Mouse (Mus musculus) gastrocnemius, adult 2 months (tissue): ENCODE measurements around the gene Poglut1. TPM values are rescaled to one million over a fixed set of nuclear protein-coding genes. Genes with fewer than 3 reads are reported as not detected.
A peak's percentile ranks its signal among the peaks of the same experiment; 100 is the strongest.

ENCODE experiments used
- DNase-seq: peaks from one replicate; pipeline ENCODE4 v3.0.0; 2022
- H3K27ac ChIP-seq: fragments of 200-600 bp; 2 replicates; pipeline ENCODE4 v1.8.1; 2022; ENCODE audit warnings: mild to moderate bottlenecking
- H3K4me3 ChIP-seq: fragments of 200-600 bp; 2 replicates; pipeline ENCODE4 v1.8.1; 2022; ENCODE audit warnings: mild to moderate bottlenecking, moderate library complexity
- CTCF ChIP-seq: fragments of 200-600 bp; IDR thresholded peaks from 2 replicates; pipeline ENCODE4 v1.8.1; 2022; ENCODE audit warnings: antibody characterized with exemption, mild to moderate bottlenecking, moderate library complexity
- intact Hi-C: fragments of 180-260 bp; cut with DNase I; formaldehyde crosslinking; loops from one replicate; pipeline ENCODE4 v1.15.1; 2025
- long read RNA-seq, 2 experiments: library from polyadenylated mRNA; stranded (forward); transcript quantifications; one replicate each; pipeline ENCODE4 v2.0.0; 2021
- total RNA-seq, 2 experiments: library from RNA; stranded (reverse); gene quantifications; 2 replicates each; pipeline ENCODE4 v1.2.3; 2021

The Poglut1 gene
- total RNA-seq = 1 to 10 TPM; 8.5 TPM
- long read RNA-seq, experiment 1, transcript Poglut1-201 (11 exons, 2,758 nt) = major isoform, 23 of 28 reads
- long read RNA-seq, experiment 1, partial matches to known transcripts = 0 of 28 reads
- long read RNA-seq, experiment 1, other reads (novel, unspliced or antisense) = 3 of 28 reads
- long read RNA-seq, experiment 2, transcript Poglut1-201 (11 exons, 2,758 nt) = major isoform, 13 of 24 reads
- long read RNA-seq, experiment 2, transcript Poglut1-205 (11 exons, 2,922 nt) = minor isoform, 6 of 24 reads
- long read RNA-seq, experiment 2, partial matches to known transcripts = 3 of 24 reads
- long read RNA-seq, experiment 2, other reads (novel, unspliced or antisense) = 2 of 24 reads

DNA sequence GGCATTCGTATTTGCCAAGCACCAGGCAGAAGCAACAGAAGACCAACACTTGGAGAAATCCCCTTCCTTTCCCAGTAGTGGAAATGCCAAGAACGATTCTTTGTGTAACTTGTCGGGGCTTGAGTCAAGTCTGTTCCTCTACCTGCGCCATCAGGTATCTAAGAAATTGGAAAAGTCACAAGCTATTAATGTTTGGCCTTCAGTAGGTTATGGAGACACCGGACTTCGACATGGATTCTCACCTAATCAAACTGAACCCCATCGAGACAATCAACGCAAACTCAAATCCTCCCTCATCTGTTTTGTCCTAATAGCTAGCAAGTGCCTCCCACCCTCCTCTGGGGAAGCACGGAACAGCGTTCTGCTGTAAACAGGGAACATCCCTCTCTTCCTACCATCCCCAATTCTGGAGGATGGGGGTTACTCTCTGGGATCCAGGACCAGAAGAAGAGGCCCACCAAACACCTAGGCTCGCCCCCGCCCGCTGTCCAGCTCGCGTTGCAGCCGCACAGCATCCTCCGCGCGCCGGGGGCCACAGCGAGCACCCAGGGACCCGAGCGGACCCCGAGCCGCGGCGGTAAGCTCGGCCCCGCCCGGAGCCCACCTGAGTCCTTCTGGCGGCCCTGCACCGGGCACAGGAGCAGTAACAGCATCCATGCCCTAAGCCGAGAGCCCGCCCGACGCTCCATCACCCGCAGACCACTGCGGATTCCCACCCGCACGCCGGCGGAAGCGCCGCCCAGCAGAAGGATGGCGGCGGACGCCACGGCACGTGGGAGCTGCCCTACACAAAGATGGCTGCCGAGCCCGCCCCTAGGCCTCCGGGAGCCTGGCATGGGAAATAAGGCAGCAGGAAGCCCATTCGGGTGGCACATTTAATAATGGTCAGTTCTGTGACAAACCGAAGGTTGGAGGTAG is at the start of gene Poglut1:
TSS of gene Poglut1 (minus strand) at position 780 of the 918 bp plus-strand sequence.
- intact Hi-C loops = no loop called here
- peak within 1 kb of the TSS; percentile 83 for H3K27ac ChIP-seq

DNA sequence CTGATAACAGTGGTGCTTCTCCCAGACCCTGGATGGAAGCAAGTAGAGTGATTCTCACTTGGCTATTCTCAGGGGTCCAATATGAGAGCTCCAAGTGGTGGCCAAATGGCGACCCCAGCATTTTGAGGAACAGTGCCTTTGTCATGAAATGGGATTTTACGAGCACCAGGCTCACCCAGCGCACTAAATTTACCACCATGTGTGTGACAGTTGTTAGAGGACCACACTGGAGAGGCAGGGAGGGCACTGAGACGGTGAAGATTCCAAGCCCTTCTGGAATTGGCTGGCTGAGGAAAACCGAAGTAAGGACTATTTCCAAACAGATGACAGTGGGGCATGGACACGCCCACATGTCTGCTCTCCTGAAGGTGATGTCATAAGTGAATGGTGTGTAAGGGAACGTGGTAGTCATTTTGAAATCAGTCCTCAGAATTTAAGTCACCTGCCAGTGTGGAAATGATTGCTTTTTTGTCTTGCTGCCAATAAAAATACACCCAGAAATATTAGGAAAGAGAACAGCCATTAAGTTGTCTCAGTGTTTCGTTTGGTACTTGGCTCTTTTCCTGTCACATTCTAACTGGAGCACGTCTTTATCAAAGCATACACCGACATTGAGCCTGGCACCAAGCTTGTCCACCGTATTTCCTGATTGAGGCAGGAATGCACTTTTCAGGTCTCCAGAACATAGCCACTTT is 49.1 kb upstream of the Poglut1 start:
- no peak overlapping the region for H3K4me3 ChIP-seq
- no peak overlapping the region for H3K27ac ChIP-seq
- no peak for TF ChIP-seq CTCF
- intact Hi-C loops = no loop called here
- DNase-seq = no peak

More for the DNA sequence above, at the start of gene Poglut1:
- no peak for TF ChIP-seq CTCF
- DNase-seq = peak; percentile 85
- H3K4me3 ChIP-seq = peak within 1 kb of the TSS; percentile 99

DNA sequence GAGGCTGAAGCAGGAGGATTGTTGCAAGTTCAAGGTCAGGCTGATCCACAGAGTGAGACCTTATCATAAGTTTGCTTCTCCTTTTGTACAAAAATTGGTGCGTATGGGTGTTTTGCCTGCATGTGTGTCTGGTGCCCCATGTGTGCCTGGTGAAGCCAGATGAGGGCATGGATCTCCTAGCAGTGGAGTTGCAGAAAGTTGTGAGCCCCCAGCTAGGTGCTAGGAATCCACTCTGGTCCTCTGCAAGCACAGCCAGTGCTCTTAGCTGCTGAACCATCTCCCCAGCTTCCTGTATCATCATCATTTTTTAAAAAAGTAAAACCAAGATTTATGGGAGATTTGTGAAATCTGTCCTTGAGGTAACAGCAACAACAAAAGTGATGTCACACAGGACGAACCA is 46.6 kb upstream of the Poglut1 start:
- no peak overlapping the region for H3K27ac ChIP-seq
- no peak overlapping the region for H3K4me3 ChIP-seq
- intact Hi-C loops = no loop called here
- TF ChIP-seq CTCF = no peak
- DNase-seq = no peak

DNA sequence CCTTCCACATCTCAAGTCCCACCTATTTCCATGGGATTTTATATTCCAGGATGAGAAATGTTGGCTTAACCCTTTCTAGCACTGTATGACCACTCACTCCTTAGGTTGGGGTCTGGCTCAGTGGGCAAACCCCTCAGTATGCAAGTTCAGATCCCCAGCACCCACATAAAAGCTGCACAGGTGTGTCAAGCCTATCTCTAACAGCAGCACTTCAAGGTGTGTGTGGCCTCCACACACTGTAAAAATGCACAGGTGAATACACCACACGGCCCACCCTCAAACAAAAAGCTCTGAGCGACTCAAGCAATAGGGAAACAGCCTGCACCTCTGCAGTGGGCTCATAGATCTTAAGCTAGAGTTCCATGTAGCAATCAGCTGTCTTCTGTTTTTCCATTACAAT is 46.0 kb upstream of the Poglut1 start:
- intact Hi-C loops = no loop called here
- no peak for DNase-seq
- TF ChIP-seq CTCF = no peak
- Histone ChIP-seq H3K4me3 (no peak overlapping the region), H3K27ac (no peak overlapping the region)

DNA sequence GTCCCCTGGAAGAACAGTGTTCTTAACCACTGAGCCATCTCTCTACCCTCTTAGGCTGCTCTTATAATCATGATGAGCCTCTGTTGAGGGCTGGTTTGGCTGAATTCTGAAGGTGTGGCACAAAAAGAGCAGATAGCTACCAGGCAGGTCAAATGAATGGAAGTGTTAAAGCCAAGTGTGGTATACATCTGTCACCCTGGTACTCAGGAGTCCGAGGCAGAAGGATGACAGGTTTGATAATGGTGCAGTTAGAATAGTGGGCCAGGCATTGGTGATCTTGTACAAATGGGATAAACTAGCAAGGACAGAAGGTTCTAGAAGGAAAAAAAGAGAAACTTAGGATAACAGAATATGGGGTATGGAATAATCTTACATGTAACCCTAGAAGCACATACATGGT is 44.4 kb upstream of the Poglut1 start:
- no peak for DNase-seq
- intact Hi-C loops = no loop called here
- no peak for TF ChIP-seq CTCF
- no peak overlapping the region for H3K4me3 ChIP-seq
- H3K27ac ChIP-seq = no peak overlapping the region

DNA sequence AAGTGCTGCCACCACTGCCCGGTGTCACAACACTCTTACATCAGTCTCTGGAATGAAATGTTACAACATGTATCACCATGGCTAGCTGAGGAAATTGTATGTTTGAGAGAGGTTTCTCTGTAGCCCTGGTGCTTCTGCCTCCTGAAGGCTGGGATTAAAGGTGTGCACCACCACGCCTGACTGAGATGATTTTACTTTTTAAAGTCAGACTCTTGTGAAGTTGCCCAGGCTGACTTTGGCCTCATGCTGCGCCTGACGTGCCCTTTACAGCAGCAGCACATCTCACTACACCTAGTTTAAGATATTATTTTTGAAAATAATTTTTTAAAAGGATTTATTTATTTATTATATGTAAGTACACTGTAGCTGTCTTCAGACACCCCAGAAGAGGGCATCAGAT is 42.9 kb upstream of the Poglut1 start:
- Histone ChIP-seq H3K27ac (peak overlapping the region; percentile 78), H3K4me3 (no peak overlapping the region)
- TF ChIP-seq CTCF = no peak
- no peak for DNase-seq
- intact Hi-C loops = no loop called here

DNA sequence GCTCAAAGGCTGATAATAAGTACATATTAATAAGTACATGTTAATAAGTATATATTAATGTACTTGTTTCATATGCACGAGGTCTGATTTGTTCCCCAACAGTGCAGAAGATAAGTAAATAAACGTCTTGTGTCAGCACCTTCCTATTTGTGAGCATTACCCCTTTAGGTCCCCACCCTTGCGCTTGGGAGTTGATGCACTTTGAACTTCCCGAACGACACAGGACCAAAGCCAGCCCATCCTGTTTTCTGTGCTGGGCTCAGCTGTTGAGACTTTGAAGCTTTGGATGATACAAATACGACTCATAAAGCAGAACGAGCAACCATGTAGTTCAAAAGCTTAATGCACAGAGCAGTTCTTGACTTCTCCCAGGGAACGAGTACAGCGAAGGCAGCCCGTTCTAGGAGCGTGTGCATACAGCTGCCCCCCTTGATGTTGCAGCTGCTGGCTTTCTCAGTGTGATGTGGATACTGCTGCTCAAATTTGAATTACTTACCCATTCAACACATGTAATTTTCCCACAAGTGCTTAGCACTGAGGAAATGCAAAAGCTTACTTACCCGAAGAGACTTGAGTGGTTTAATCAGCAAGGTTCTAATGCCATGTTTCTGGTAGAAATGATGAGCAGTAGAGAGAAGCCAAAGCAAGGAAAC is 42.1 kb upstream of the Poglut1 start:
- intact Hi-C loops = no loop called here
- no peak overlapping the region; the same call in 1 of the 2 replicates for H3K4me3 ChIP-seq
- peak overlapping the region; percentile 78 for H3K27ac ChIP-seq
- DNase-seq = no peak
- TF ChIP-seq CTCF = no peak

DNA sequence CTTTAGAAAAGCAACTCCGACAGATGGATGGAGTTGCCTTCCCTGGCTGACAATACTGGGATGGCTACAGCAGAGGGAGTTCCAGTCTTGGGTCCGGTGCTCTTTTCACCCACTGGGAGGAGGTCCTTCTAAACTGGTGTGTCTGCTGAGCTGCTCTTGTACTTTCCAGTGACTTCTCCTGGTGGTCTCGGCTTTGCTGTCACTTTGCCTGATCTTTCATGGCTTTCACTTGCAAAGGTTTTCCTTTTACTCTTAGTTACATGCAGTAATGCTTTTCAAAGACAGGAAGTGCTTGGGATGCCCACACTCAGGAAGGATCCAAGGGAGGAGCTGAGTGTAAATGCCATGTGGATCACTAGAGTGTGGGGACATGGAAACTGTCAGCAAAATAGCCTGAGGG is 41.4 kb upstream of the Poglut1 start:
- intact Hi-C loops = no loop called here
- Histone ChIP-seq H3K4me3 (no peak overlapping the region; the same call in 1 of the 2 replicates), H3K27ac (peak overlapping the region; percentile 78)
- DNase-seq = no peak
- TF ChIP-seq CTCF = peak; percentile 4; the same call in 1 of the 2 replicates

DNA sequence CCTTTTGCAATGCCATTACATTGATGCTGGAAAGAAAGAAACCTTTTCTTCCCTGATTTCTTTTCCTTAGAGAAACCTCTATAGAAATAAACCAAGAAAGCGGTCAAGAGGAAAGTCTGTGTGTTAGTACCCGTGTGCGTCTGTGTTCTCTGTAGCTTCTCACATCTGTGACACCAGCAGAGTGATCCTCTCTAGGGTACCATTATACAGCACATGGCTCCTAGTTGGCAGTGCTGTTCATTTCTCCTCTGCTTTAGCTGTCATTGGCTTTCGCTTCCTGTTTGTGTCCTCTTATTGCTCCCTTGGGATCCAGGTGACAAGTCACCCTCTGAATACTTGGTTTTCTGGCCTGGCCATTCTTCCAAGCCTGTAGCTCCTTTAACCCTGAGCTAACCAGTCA is 37.5 kb upstream of the Poglut1 start:
- DNase-seq = no peak
- intact Hi-C loops = no loop called here
- TF ChIP-seq CTCF = no peak
- Histone ChIP-seq H3K4me3 (no peak overlapping the region), H3K27ac (peak overlapping the region; percentile 12; the same call in 1 of the 2 replicates)

DNA sequence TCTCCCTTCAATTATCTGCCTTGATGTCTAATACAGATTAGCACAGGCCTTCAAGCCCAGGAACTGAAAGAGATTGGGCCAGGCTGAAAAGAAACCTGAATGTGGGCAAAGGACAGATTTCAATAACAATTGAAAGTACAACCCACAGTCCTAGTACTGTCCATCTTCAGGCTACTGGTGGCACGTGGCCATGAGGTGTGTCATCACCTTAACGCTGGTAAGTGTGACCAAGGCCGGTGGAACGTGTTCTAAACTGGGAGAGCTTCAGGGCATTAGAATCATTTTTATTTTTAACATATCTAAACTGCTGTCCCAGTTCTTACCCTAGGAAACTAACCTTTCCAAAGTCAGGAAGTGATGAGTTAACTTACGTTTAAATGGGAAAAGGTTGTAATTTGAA is 37.1 kb upstream of the Poglut1 start:
- Histone ChIP-seq H3K4me3 (no peak overlapping the region), H3K27ac (no peak overlapping the region; the same call in 1 of the 2 replicates)
- intact Hi-C loops = no loop called here
- no peak for TF ChIP-seq CTCF
- no peak for DNase-seq

DNA sequence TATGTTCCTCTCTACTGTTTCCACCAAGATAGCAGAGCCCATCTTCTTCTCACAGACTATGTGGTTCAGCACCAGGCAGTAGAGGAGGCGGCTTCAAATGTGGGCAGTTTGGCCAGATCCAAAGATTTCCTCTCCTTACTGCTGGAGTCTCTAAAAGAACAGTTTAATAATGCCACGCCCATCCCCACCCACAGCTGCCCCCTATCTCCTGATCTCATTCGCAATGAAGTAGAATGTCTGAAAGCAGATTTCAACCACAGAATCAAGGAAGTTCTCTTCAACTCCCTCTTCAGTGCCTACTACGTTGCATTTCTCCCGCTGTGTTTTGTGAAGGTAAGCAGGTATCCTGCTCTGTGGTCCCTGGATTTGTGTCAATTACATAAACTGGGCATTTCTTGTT is 35.1 kb upstream of the Poglut1 start:
- DNase-seq = no peak
- intact Hi-C loops = no loop called here
- Histone ChIP-seq H3K4me3 (no peak overlapping the region), H3K27ac (no peak overlapping the region)
- TF ChIP-seq CTCF = no peak

DNA sequence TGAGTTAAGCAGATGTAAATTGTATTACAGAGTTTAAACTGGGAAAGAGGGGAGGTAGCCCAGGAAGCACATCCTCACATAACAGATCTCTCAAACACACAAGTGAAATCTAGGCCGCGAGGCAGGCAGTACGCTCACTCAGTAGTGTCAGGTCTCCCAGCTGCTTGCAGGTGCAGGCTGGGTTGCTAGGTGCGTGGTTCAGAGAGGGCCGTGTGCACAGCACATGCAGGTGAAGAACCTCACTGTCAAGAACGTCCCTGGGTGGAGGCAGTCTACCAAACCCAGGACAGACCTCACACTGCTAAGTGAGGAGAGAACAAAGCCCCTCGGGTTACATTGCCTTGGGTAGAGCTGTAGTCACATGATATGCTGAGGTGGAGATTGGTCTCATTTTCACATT is 34.7 kb upstream of the Poglut1 start:
- Histone ChIP-seq H3K4me3 (no peak overlapping the region), H3K27ac (no peak overlapping the region)
- intact Hi-C loops = no loop called here
- no peak for DNase-seq
- no peak for TF ChIP-seq CTCF
